Mouse (Mus musculus) heart, postnatal 0 days (tissue): ENCODE measurements at regions not wholly inside any gene's neighbourhood (a gene's known extent, or its start where the extent isn't known, plus 50 kb on each side); places are given as distances from the start of the nearest gene placed in this dataset.

Experiments
- ATAC-seq: fragments of 200-750 bp; cut with Nextera tagmentation; 2 replicates; pipeline ENCODE4 v1.8.0; 2017; ENCODE audit warnings: low read depth, moderate number of reproducible peaks, moderate library complexity; ENCODE audit not compliant: insufficient read depth
- DNase-seq: peaks from one replicate; pipeline ENCODE4 v3.0.0-alpha.2; 2016; ENCODE audit warnings: low spot score
- H3K27ac ChIP-seq: fragments of 300-500 bp; sonication (generic); 2 replicates; pipeline ENCODE4 v1.5.1; 2014; ENCODE audit warnings: low read depth, mild to moderate bottlenecking
- H3K27me3 ChIP-seq: fragments of 300-500 bp; sonication (generic); 2 replicates; pipeline ENCODE4 v1.6.1; 2014; ENCODE audit warnings: low read length, mixed read lengths; ENCODE audit not compliant: control insufficient read depth, insufficient read depth
- H3K36me3 ChIP-seq: fragments of 300-500 bp; sonication (generic); replicated peaks from 2 replicates; pipeline ENCODE4 v1.6.1; 2014; ENCODE audit warnings: low read length, mixed read lengths; ENCODE audit not compliant: control insufficient read depth, insufficient read depth
- H3K4me1 ChIP-seq: fragments of 300-500 bp; sonication (generic); 2 replicates; pipeline ENCODE4 v1.6.1; 2014; ENCODE audit warnings: antibody characterized with exemption; ENCODE audit not compliant: control insufficient read depth, insufficient read depth
- H3K4me2 ChIP-seq: fragments of 300-500 bp; sonication (generic); 2 replicates; pipeline ENCODE4 v1.6.1; 2014; ENCODE audit warnings: low read depth, mild to moderate bottlenecking, low read length, moderate library complexity
- H3K4me3 ChIP-seq: fragments of 300-500 bp; sonication (generic); 2 replicates; pipeline ENCODE4 v1.5.1; 2014; ENCODE audit warnings: low read depth, low read length
- H3K9ac ChIP-seq: fragments of 300-500 bp; sonication (generic); replicated peaks from 2 replicates; pipeline ENCODE4 v1.6.1; 2014; ENCODE audit warnings: low read depth, low read length, mixed read lengths
- H3K9me3 ChIP-seq: fragments of 300-500 bp; sonication (generic); replicated peaks from 2 replicates; pipeline ENCODE4 v1.6.1; 2016; ENCODE audit warnings: low read length; ENCODE audit not compliant: control insufficient read depth
- CTCF ChIP-seq: IDR thresholded peaks from 2 replicates; pipeline ENCODE4 v1.5.1; 2016; ENCODE audit warnings: antibody characterized with exemption, control low read depth, low read depth
- EP300 ChIP-seq: IDR thresholded peaks from 2 replicates; pipeline ENCODE4 v1.6.1; 2016; ENCODE audit warnings: antibody characterized with exemption, low read depth
- WGBS: fragments of 180-500 bp; shearing (Covaris S2); extraction: QIAGEN DNeasy Blood & Tissue Kit; methylation state at CpG from one replicate; pipeline ENCODE4 v1.1.7; 2014; 5-methylcytosine and 5-hydroxymethylcytosine counted together

DNA sequence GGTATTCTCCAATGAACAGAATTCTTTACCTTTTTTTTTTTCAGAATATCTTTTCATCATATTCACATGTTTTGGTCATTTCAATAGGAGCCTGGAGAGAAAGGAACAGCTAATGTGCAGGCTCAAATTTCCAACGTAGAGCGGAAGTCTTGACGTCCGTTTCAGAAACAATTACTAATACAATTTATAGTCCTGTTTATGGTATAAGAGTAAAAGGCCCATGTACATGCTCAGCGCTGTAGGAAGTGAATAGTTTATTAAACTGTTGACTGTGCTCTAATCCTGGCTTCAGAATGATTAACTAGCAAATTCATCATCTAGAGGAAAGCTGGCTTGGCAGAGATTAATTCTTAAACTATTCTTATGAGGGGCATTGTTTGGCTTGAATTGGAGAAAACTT lies 142.1 kb downstream of the Pik3r1 start:
- DNase-seq (no peak), ATAC-seq (no peak)
- Histone ChIP-seq H3K9me3 (no peaks in the 10 kb centered on the region), H3K36me3 (no peaks in the 10 kb centered on the region), H3K4me3 (no peak overlapping the region), H3K27ac (no peak overlapping the region), H3K4me1 (no peaks in the 10 kb centered on the region), H3K27me3 (no peaks in the 10 kb centered on the region), H3K9ac (no peak overlapping the region), H3K4me2 (no peak overlapping the region)
- TF ChIP-seq CTCF (no peak), EP300 (no peak)
- 88% methylated on average over 5 of the region's 5 CpGs for WGBS

DNA sequence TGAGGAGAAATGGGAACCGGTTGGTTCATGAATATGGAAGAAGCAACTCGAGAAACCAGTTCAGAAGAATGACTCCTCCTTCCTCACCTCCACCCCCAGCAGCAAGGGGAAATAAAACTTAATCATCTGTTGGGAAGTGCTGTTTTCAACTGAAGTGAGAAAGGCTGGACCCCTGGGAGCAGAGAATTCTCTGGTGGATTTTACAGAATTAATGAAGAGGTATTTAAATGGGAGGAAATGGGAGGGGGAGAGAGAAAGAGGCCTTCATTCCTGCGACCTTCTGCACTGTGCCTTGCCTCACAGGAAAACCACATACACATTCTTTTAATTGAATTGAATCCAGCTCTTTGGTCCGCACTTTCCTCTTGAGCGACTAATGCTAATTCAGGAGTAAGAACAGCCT lies 143.8 kb downstream of the Pik3r1 start:
- Histone ChIP-seq H3K9ac (no peak overlapping the region), H3K36me3 (no peaks in the 10 kb centered on the region), H3K4me2 (no peak overlapping the region), H3K9me3 (no peaks in the 10 kb centered on the region), H3K27me3 (no peaks in the 10 kb centered on the region), H3K27ac (no peak overlapping the region), H3K4me1 (no peaks in the 10 kb centered on the region), H3K4me3 (no peak overlapping the region)
- 38% methylated on average over 5 of the region's 5 CpGs for WGBS
- no peak for TF ChIP-seq CTCF
- no peak for TF ChIP-seq EP300
- DNase-seq (no peak), ATAC-seq (no peak)

GRCm38 (mm10) chr13:101622649-101623048 lies 145.4 kb downstream of the Pik3r1 start:
- no peak for TF ChIP-seq EP300
- no peak for TF ChIP-seq CTCF
- Histone ChIP-seq H3K4me1 (no peaks in the 10 kb centered on the region), H3K4me2 (no peak overlapping the region), H3K27me3 (no peaks in the 10 kb centered on the region), H3K9me3 (no peaks in the 10 kb centered on the region), H3K27ac (no peak overlapping the region), H3K36me3 (no peaks in the 10 kb centered on the region), H3K4me3 (no peak overlapping the region), H3K9ac (no peak overlapping the region)
- ATAC-seq (no peak), DNase-seq (no peak)
- 89% methylated on average over 2 of the region's 2 CpGs for WGBS

GRCm38 (mm10) chr13:101620660-101621059 lies 147.4 kb downstream of the Pik3r1 start:
- Histone ChIP-seq H3K36me3 (no peaks in the 10 kb centered on the region), H3K9me3 (no peaks in the 10 kb centered on the region), H3K9ac (no peak overlapping the region), H3K4me2 (no peak overlapping the region), H3K4me3 (no peak overlapping the region), H3K4me1 (no peaks in the 10 kb centered on the region), H3K27ac (no peak overlapping the region), H3K27me3 (no peaks in the 10 kb centered on the region)
- DNase-seq (no peak), ATAC-seq (no peak)
- TF ChIP-seq EP300 (no peak), CTCF (no peak)
- 77% methylated on average over 3 of the region's 3 CpGs for WGBS

- Histone ChIP-seq H3K9me3 (no peaks in the 10 kb centered on the region), H3K4me3 (no peak overlapping the region), H3K36me3 (no peaks in the 10 kb centered on the region), H3K27ac (no peak overlapping the region), H3K9ac (no peak overlapping the region), H3K4me1 (no peaks in the 10 kb centered on the region), H3K4me2 (no peak overlapping the region), H3K27me3 (no peaks in the 10 kb centered on the region)
- DNase-seq (no peak), ATAC-seq (no peak)
- TF ChIP-seq EP300: no peak
- TF ChIP-seq CTCF: no peak
- WGBS: 96% methylated on average over 1 of the region's 1 CpGs
Measured at GRCm38 (mm10) chr13:101619154-101619553, 148.9 kb downstream of the Pik3r1 start.

- H3K9me3 ChIP-seq: no peaks in the 10 kb centered on the region
- ATAC-seq: no peak
- no peak for TF ChIP-seq EP300
- TF ChIP-seq CTCF: no peak
- no peaks in the 10 kb centered on the region for H3K36me3 ChIP-seq
- no peak overlapping the region for H3K4me2 ChIP-seq
- DNase-seq: no peak
- no peak overlapping the region for H3K27ac ChIP-seq
- no peaks in the 10 kb centered on the region for H3K4me1 ChIP-seq
- no peak overlapping the region for H3K4me3 ChIP-seq
- H3K27me3 ChIP-seq: no peaks in the 10 kb centered on the region
- WGBS: 60% methylated on average over 2 of the region's 2 CpGs
- H3K9ac ChIP-seq: no peak overlapping the region
Measured at GRCm38 (mm10) chr13:101612786-101613185, 155.2 kb downstream of the Pik3r1 start.
